Mouse (Mus musculus): ENCODE data around the gene Calm2. TPM values are rescaled to one million over a fixed set of nuclear protein-coding genes. Genes with fewer than 3 reads are reported as not detected.

Gene Calm2
- polyA plus RNA-seq, 1 experiment from 2014 or later: 397 TPM

DNA sequence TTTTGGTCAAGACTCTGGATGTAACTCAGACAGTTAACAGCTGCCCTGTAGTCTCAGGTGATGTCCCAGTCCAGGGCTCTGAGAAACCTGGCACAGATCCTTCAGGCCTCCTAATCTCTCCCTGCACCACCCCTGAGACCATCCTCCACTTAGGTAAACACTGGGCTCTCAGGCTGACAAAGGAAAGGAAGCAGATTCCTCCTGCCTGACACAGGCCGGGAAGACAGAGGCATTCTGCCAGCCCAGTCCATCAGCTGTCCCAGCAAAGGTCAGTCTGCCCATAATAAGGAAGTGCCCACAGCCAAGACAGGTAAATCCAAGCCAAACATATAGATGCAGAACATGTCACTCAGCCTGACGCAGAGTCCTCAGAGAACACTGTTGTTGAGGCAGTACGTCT is 36.1 kb upstream of the Calm2 start:
- ATAC-seq: no peak
- Histone ChIP-seq H3K9ac (replicated peaks) (no peak overlapping the region), H3K9me3 (ENCODE audit: low read length) (no peaks in the 10 kb centered on the region), H3K4me2 (ENCODE audit: low read depth, low read length) (no peak overlapping the region), H3K27me3 (ENCODE audit: insufficient read depth, low read length) (no peaks in the 10 kb centered on the region), H3K4me3 (ENCODE audit: low read depth, low read length) (no peak overlapping the region), H3K4me1 (ENCODE audit: insufficient read depth) (no peaks in the 10 kb centered on the region), H3K27ac (ENCODE audit: low read depth) (no peak overlapping the region), H3K36me3 (replicated peaks; ENCODE audit: insufficient read depth, low read length) (no peaks in the 10 kb centered on the region)
- no peak for DNase-seq
- 61% methylated on average over 3 of the region's 3 CpGs for WGBS (ENCODE audit: insufficient replicate concordance)
- no peak for TF ChIP-seq CTCF (IDR thresholded peaks at IDR 0.05; ENCODE audit: low read depth)
- no peak for TF ChIP-seq EP300 (IDR thresholded peaks at IDR 0.05; ENCODE audit: low read depth)

GRCm38 (mm10) chr17:87478569-87478968 is 31.8 kb upstream of the Calm2 start:
- Histone ChIP-seq H3K4me2 (ENCODE audit: low read depth, low read length) (no peak overlapping the region), H3K27me3 (ENCODE audit: insufficient read depth, low read length) (peaks cover 5% of the 10 kb centered on the region; the same call in 1 of the 2 replicates), H3K27ac (ENCODE audit: low read depth) (no peak overlapping the region), H3K9me3 (ENCODE audit: low read length) (no peaks in the 10 kb centered on the region), H3K9ac (replicated peaks) (no peak overlapping the region), H3K36me3 (replicated peaks; ENCODE audit: insufficient read depth, low read length) (no peaks in the 10 kb centered on the region), H3K4me1 (ENCODE audit: insufficient read depth) (peaks cover 11% of the 10 kb centered on the region), H3K4me3 (ENCODE audit: low read depth, low read length) (no peak overlapping the region)
- DNase-seq: no peak
- WGBS (ENCODE audit: insufficient replicate concordance): 74% methylated on average over 9 of the region's 9 CpGs
- ATAC-seq: peak; percentile 23; the same call in 1 of the 2 replicates
- no peak for TF ChIP-seq EP300 (IDR thresholded peaks at IDR 0.05; ENCODE audit: low read depth)
- TF ChIP-seq CTCF (IDR thresholded peaks at IDR 0.05; ENCODE audit: low read depth): no peak

- Histone ChIP-seq H3K4me3 (ENCODE audit: low read depth, low read length) (no peak overlapping the region), H3K36me3 (replicated peaks; ENCODE audit: insufficient read depth, low read length) (no peaks in the 10 kb centered on the region), H3K9me3 (ENCODE audit: low read length) (no peaks in the 10 kb centered on the region), H3K27me3 (ENCODE audit: insufficient read depth, low read length) (peaks cover 6% of the 10 kb centered on the region; the same call in 1 of the 2 replicates), H3K4me2 (ENCODE audit: low read depth, low read length) (no peak overlapping the region), H3K4me1 (ENCODE audit: insufficient read depth) (peaks cover 13% of the 10 kb centered on the region), H3K27ac (ENCODE audit: low read depth) (no peak overlapping the region), H3K9ac (replicated peaks) (no peak overlapping the region)
- no peak for DNase-seq
- 76% methylated on average over 16 of the region's 16 CpGs for WGBS (ENCODE audit: insufficient replicate concordance)
- TF ChIP-seq EP300 (IDR thresholded peaks at IDR 0.05; ENCODE audit: low read depth): no peak
- TF ChIP-seq CTCF (IDR thresholded peaks at IDR 0.05; ENCODE audit: low read depth): no peak
- no peak for ATAC-seq
Measured at GRCm38 (mm10) chr17:87477611-87478010, 30.9 kb upstream of the Calm2 start.

- 40% methylated on average over 8 of the region's 8 CpGs for WGBS (ENCODE audit: insufficient replicate concordance)
- no peak for TF ChIP-seq CTCF (IDR thresholded peaks at IDR 0.05; ENCODE audit: low read depth)
- TF ChIP-seq EP300 (IDR thresholded peaks at IDR 0.05; ENCODE audit: low read depth): no peak
- H3K4me2 ChIP-seq (ENCODE audit: low read depth, low read length): no peak overlapping the region
Measured at GRCm38 (mm10) chr17:87475356-87475755, 28.6 kb upstream of the Calm2 start.

DNA sequence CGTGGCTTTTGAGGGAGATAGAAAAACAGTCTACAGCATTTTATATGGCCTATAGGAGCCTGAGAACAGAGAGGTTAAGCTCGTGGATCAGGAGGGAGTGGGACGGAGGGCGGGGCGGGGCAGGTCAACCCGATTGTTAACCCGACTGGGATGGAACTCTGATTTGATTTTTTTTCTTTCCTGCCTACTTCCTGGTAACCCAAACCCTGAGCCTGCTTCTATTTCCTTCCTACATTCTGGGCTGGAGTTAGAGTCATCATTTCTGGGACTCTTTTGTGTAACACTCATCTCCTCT is 27.7 kb upstream of the Calm2 start:
- Histone ChIP-seq H3K36me3 (replicated peaks; ENCODE audit: insufficient read depth, low read length) (no peaks in the 10 kb centered on the region), H3K4me3 (ENCODE audit: low read depth, low read length) (peak overlapping the region; percentile 30), H3K4me1 (ENCODE audit: insufficient read depth) (peaks cover 16% of the 10 kb centered on the region), H3K9me3 (ENCODE audit: low read length) (no peaks in the 10 kb centered on the region), H3K9ac (replicated peaks) (no peak overlapping the region), H3K27me3 (ENCODE audit: insufficient read depth, low read length) (peaks cover 6% of the 10 kb centered on the region; the same call in 1 of the 2 replicates), H3K4me2 (ENCODE audit: low read depth, low read length) (peak overlapping the region; percentile 63), H3K27ac (ENCODE audit: low read depth) (no peak overlapping the region)
- DNase-seq (no peak), ATAC-seq (peak; percentile 6; the same call in 1 of the 2 replicates)
- no peak for TF ChIP-seq CTCF (IDR thresholded peaks at IDR 0.05; ENCODE audit: low read depth)
- 6% methylated on average over 7 of the region's 7 CpGs for WGBS (ENCODE audit: insufficient replicate concordance)

More at GRCm38 (mm10) chr17:87475356-87475755, 28.6 kb upstream of the Calm2 start:
- ATAC-seq (no peak), DNase-seq (no peak)
- Histone ChIP-seq H3K27ac (ENCODE audit: low read depth) (no peak overlapping the region), H3K27me3 (ENCODE audit: insufficient read depth, low read length) (peaks cover 6% of the 10 kb centered on the region; the same call in 1 of the 2 replicates), H3K9ac (replicated peaks) (no peak overlapping the region), H3K36me3 (replicated peaks; ENCODE audit: insufficient read depth, low read length) (no peaks in the 10 kb centered on the region), H3K9me3 (ENCODE audit: low read length) (no peaks in the 10 kb centered on the region), H3K4me1 (ENCODE audit: insufficient read depth) (peaks cover 13% of the 10 kb centered on the region), H3K4me3 (ENCODE audit: low read depth, low read length) (no peak overlapping the region)

DNA sequence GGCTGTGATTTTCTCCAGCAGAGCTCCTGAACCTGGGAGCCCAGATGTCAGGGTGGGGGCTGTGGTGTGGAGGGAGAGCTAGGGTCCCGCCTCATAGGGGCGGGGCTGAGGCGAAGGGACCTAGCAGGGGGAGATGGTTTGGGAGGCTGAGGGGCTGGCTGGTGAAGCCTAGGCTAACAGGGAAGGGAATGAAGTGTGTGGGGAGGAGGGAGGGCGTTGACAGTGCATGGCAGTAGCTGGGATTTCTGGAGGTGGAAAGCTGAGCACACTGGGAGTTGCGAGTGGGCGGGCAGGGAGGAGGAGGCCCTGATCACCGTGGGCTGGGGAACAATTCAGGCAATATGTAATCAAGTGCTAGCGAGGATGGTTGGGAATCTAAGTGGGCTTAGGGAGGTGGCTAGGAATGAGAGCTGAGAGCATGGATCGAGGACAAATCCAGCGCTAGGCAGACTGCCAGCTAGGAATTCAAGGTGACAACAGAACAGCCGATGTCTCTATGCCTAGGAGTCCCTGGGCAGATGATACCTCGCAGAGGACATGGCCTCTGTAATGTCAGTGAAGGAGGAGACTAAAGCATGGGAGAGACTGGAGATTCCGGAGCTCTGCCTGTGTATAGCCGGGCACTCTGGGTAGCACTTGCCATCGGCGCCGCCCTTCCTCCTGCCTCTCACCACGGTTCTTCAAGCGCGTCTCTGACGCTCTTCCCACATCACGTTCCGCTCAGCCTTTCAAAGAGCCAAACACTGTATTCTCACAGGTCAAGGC is 27.2 kb upstream of the Calm2 start:
- Histone ChIP-seq H3K4me3 (ENCODE audit: low read depth, low read length) (peak overlapping the region; percentile 30), H3K27me3 (ENCODE audit: insufficient read depth, low read length) (peaks cover 6% of the 10 kb centered on the region; the same call in 1 of the 2 replicates), H3K27ac (ENCODE audit: low read depth) (peak overlapping the region; percentile 19; the same call in 1 of the 2 replicates), H3K36me3 (replicated peaks; ENCODE audit: insufficient read depth, low read length) (no peaks in the 10 kb centered on the region), H3K4me2 (ENCODE audit: low read depth, low read length) (peak overlapping the region; percentile 63), H3K9me3 (ENCODE audit: low read length) (no peaks in the 10 kb centered on the region), H3K9ac (replicated peaks) (no peak overlapping the region; the same call in 1 of the 2 replicates), H3K4me1 (ENCODE audit: insufficient read depth) (peaks cover 16% of the 10 kb centered on the region)
- no peak for TF ChIP-seq CTCF (IDR thresholded peaks at IDR 0.05; ENCODE audit: low read depth)
- no peak for TF ChIP-seq EP300 (IDR thresholded peaks at IDR 0.05; ENCODE audit: low read depth)
- DNase-seq: peak; percentile 33
- 1% methylated on average over 23 of the region's 23 CpGs for WGBS (ENCODE audit: insufficient replicate concordance)
- ATAC-seq: peak; percentile 20; the same call in 1 of the 2 replicates

All from liver, postnatal 0 days (tissue).